Mouse (Mus musculus) ES-Bruce4 (cell line): ENCODE results near the gene Glrx5. TPM values are rescaled to one million over a fixed set of nuclear protein-coding genes. Genes with fewer than 3 reads are reported as not detected.
A peak's percentile ranks its signal among the peaks of the same experiment; 100 is the strongest.

ENCODE experiments used
- H3K27ac ChIP-seq: 2 replicates; pipeline ENCODE4 v1.5.1; 2012; ENCODE audit warnings: low read length, inconsistent platforms; ENCODE audit not compliant: insufficient read depth
- H3K27me3 ChIP-seq: 2 replicates; pipeline ENCODE4 v1.6.1; 2012; ENCODE audit warnings: mild to moderate bottlenecking, low read length, inconsistent platforms; ENCODE audit not compliant: control insufficient read depth, poor library complexity, insufficient read depth, severe bottlenecking
- H3K36me3 ChIP-seq: 2 replicates; pipeline ENCODE4 v1.6.1; 2012; ENCODE audit warnings: inconsistent platforms, mild to moderate bottlenecking, low read length, moderate library complexity; ENCODE audit not compliant: control insufficient read depth, poor library complexity, insufficient read depth, severe bottlenecking
- H3K4me1 ChIP-seq: one replicate; pipeline ENCODE4 v1.8.1; 2011; ENCODE audit warnings: low read length; ENCODE audit not compliant: control insufficient read depth, insufficient read depth
- H3K4me3 ChIP-seq: 2 replicates; pipeline ENCODE4 v1.5.1; 2011; ENCODE audit warnings: low read depth, mild to moderate bottlenecking, low read length
- H3K9ac ChIP-seq: 2 replicates; pipeline ENCODE4 v1.6.1; 2012; ENCODE audit warnings: low read depth, mild to moderate bottlenecking, inconsistent platforms; ENCODE audit not compliant: poor library complexity, severe bottlenecking
- H3K9me3 ChIP-seq: replicated peaks from 2 replicates; pipeline ENCODE4 v1.6.1; 2012; ENCODE audit warnings: mild to moderate bottlenecking, low read length, inconsistent platforms; ENCODE audit not compliant: control insufficient read depth, poor library complexity, insufficient read depth, severe bottlenecking
- CTCF ChIP-seq: IDR thresholded peaks from one replicate; pipeline ENCODE4 v1.8.1; 2011; ENCODE audit warnings: low read depth, low read length
- EP300 ChIP-seq: IDR thresholded peaks from 2 replicates; pipeline ENCODE4 v1.6.1; 2011; ENCODE audit warnings: low read depth, low read length; ENCODE audit not compliant: insufficient read depth
- POLR2A ChIP-seq: IDR thresholded peaks from one replicate; pipeline ENCODE4 v1.8.1; 2011; ENCODE audit warnings: low read length; ENCODE audit not compliant: insufficient read depth
- polyA plus RNA-seq: library from polyadenylated mRNA; stranded (reverse); fragments of >200 nt; gene quantifications from 2 replicates; pipeline ENCODE4 v1.2.4, GENCODE M21; 2011; ENCODE audit warnings: low read depth; ENCODE audit not compliant: missing spikeins, insufficient read depth, insufficient read length

The Glrx5 gene
- polyA plus RNA-seq, 1 experiment, result 36.4 TPM

- Histone ChIP-seq H3K27ac (no peak overlapping the region), H3K36me3 (peaks cover 14% of the 10 kb centered on the region)
- TF ChIP-seq EP300 (no peak), CTCF (no peak), POLR2A (no peak)
These were observed 6.4 kb upstream of the Glrx5 start for GRCm38 (mm10) chr12:105025947-105026586.

GRCm38 (mm10) chr12:105027323-105027991, 5.0 kb upstream of the Glrx5 start:
- Histone ChIP-seq H3K36me3 (peaks cover 14% of the 10 kb centered on the region), H3K4me1 (no peaks in the 10 kb centered on the region), H3K9ac (no peak overlapping the region), H3K9me3 (no peaks in the 10 kb centered on the region), H3K4me3 (no peak overlapping the region), H3K27me3 (no peaks in the 10 kb centered on the region), H3K27ac (peak overlapping the region; percentile 21; the same call in 1 of the 2 replicates)
- peak; percentile 95 for TF ChIP-seq CTCF
- 0 out of 2 replicates have a peak, but pooled peaks have one; percentile 27 for TF ChIP-seq EP300
- no peak for TF ChIP-seq POLR2A

More at GRCm38 (mm10) chr12:105025947-105026586, 6.4 kb upstream of the Glrx5 start:
- no peak overlapping the region for H3K9ac ChIP-seq
- H3K27me3 ChIP-seq, result no peaks in the 10 kb centered on the region
- no peaks in the 10 kb centered on the region for H3K4me1 ChIP-seq
- H3K4me3 ChIP-seq, result no peak overlapping the region
- H3K9me3 ChIP-seq, result no peaks in the 10 kb centered on the region

- Histone ChIP-seq H3K4me3 (no peak overlapping the region), H3K36me3 (peaks cover 14% of the 10 kb centered on the region), H3K4me1 (no peaks in the 10 kb centered on the region), H3K9me3 (no peaks in the 10 kb centered on the region), H3K27ac (no peak overlapping the region), H3K9ac (no peak overlapping the region), H3K27me3 (no peaks in the 10 kb centered on the region)
- TF ChIP-seq EP300 (no peak), CTCF (no peak), POLR2A (no peak)
These were observed 2.6 kb upstream of the Glrx5 start for GRCm38 (mm10) chr12:105029890-105030289.

- H3K36me3 ChIP-seq, result peaks cover 14% of the 10 kb centered on the region
- no peaks in the 10 kb centered on the region for H3K9me3 ChIP-seq
- H3K27me3 ChIP-seq, result no peaks in the 10 kb centered on the region
- H3K9ac ChIP-seq, result peak overlapping the region; percentile 76
- peak overlapping the region; percentile 77 for H3K4me3 ChIP-seq
- TF ChIP-seq EP300, result no peak
- no peak for TF ChIP-seq CTCF
- no peak for TF ChIP-seq POLR2A
- H3K4me1 ChIP-seq, result no peaks in the 10 kb centered on the region
- no peak overlapping the region for H3K27ac ChIP-seq
These were observed 1.1 kb upstream of the Glrx5 start for GRCm38 (mm10) chr12:105031081-105032058.

GRCm38 (mm10) chr12:105032832-105033775, 616 bp downstream of the Glrx5 start:
- H3K27me3 ChIP-seq, result no peaks in the 10 kb centered on the region
- TF ChIP-seq EP300, result no peak
- no peak for TF ChIP-seq POLR2A
- TF ChIP-seq CTCF, result no peak
- peaks cover 14% of the 10 kb centered on the region for H3K36me3 ChIP-seq
- peak overlapping the region; percentile 87 for H3K4me3 ChIP-seq
- no peak overlapping the region for H3K27ac ChIP-seq
- peak overlapping the region; percentile 68 for H3K9ac ChIP-seq
- H3K9me3 ChIP-seq, result no peaks in the 10 kb centered on the region
- no peaks in the 10 kb centered on the region for H3K4me1 ChIP-seq
